Mouse (Mus musculus): ENCODE results near the gene Ppp4r3b. TPM values are rescaled to one million over a fixed set of nuclear protein-coding genes. Genes with fewer than 3 reads are reported as not detected.

Ppp4r3b gene
- polyA plus RNA-seq, 1 experiment from 2014 or later: 83.4 TPM

- Histone ChIP-seq H3K36me3 (peaks cover 17% of the 10 kb centered on the region; the same call in 1 of the 2 replicates), H3K9me3 (no peaks in the 10 kb centered on the region), H3K4me3 (no peak overlapping the region), H3K4me1 (no peaks in the 10 kb centered on the region), H3K27ac (no peak overlapping the region), H3K4me2 (no peak overlapping the region), H3K9ac (no peak overlapping the region), H3K27me3 (no peaks in the 10 kb centered on the region)
- no peak for ATAC-seq (ENCODE audit: borderline replicate concordance, extremely low read depth, low FRiP score, low TSS enrichment)
- 94% methylated on average over 1 of the region's 1 CpGs for WGBS
These were observed 66.7 kb downstream of the Ppp4r3b start for GRCm38 (mm10) chr11:29239353-29239752.

- no peak for ATAC-seq (ENCODE audit: borderline replicate concordance, extremely low read depth, low FRiP score, low TSS enrichment)
These were observed 69.3 kb downstream of the Ppp4r3b start for GRCm38 (mm10) chr11:29241961-29242360.

GRCm38 (mm10) chr11:29245988-29246387 lies 73.3 kb downstream of the Ppp4r3b start:
- Histone ChIP-seq H3K4me1 (peaks cover 12% of the 10 kb centered on the region), H3K4me2 (peak overlapping the region; percentile 79), H3K36me3 (peaks cover 19% of the 10 kb centered on the region; the same call in 1 of the 2 replicates), H3K9me3 (no peaks in the 10 kb centered on the region), H3K4me3 (peak overlapping the region; percentile 77), H3K27ac (no peak overlapping the region), H3K27me3 (no peaks in the 10 kb centered on the region), H3K9ac (peak overlapping the region; percentile 56)
- WGBS: 40% methylated on average over 4 of the region's 4 CpGs
- no peak for ATAC-seq (ENCODE audit: borderline replicate concordance, extremely low read depth, low FRiP score, low TSS enrichment)

More at GRCm38 (mm10) chr11:29241961-29242360, 69.3 kb downstream of the Ppp4r3b start:
- no peaks in the 10 kb centered on the region for H3K9me3 ChIP-seq
- no peaks in the 10 kb centered on the region for H3K27me3 ChIP-seq
- H3K9ac ChIP-seq: no peak overlapping the region
- 81% methylated on average over 4 of the region's 4 CpGs for WGBS
- no peak overlapping the region for H3K27ac ChIP-seq
- H3K4me3 ChIP-seq: no peak overlapping the region
- H3K4me1 ChIP-seq: peaks cover 12% of the 10 kb centered on the region
- no peak overlapping the region for H3K4me2 ChIP-seq
- H3K36me3 ChIP-seq: peaks cover 19% of the 10 kb centered on the region; the same call in 1 of the 2 replicates

GRCm38 (mm10) chr11:29246883-29247650 lies 74.4 kb downstream of the Ppp4r3b start, which contains the start of gene Cfap36:
Gene Cfap36 (minus strand): TSS chr11:29247409.
- H3K4me3 ChIP-seq: peak within 1 kb of the TSS; percentile 77
- H3K36me3 ChIP-seq: peaks cover 13% of the 10 kb centered on the region; the same call in 1 of the 2 replicates
- WGBS: under 1% methylated on average over 53 of the region's 53 CpGs

DNA sequence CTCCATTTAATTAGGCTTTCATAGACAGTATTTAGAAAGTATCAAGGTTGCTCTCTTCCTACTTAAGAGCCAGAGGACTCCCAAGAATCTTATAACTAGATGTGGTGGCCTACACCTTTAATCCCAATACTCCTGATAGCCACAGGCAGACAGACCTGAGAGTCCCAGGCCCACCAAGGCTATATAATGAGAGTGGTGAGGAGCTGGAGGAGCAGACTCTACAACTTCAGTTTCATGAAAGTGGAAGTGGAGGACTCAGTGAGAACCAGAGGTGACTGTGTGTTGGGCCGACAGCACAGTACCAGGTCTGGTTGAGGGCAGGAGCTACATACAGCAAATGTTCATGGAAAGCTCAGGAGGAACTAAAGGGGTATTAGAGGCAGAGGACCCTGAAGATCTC lies 75.0 kb downstream of the Ppp4r3b start:
- peak overlapping the region; percentile 77 for H3K4me3 ChIP-seq
- 0 out of 2 replicates have a peak, but pooled peaks cover 6% of the 10 kb centered on the region for H3K36me3 ChIP-seq
- H3K9me3 ChIP-seq: no peaks in the 10 kb centered on the region
- H3K9ac ChIP-seq: no peak overlapping the region
- 91% methylated on average over 1 of the region's 1 CpGs for WGBS
- no peak overlapping the region for H3K27ac ChIP-seq
- peak; percentile 2; the same call in 1 of the 2 replicates for ATAC-seq (ENCODE audit: borderline replicate concordance, extremely low read depth, low FRiP score, low TSS enrichment)
- peaks cover 12% of the 10 kb centered on the region for H3K4me1 ChIP-seq
- peak overlapping the region; percentile 79 for H3K4me2 ChIP-seq
- H3K27me3 ChIP-seq: no peaks in the 10 kb centered on the region

More at GRCm38 (mm10) chr11:29246883-29247650, 74.4 kb downstream of the Ppp4r3b start, which contains the start of gene Cfap36:
- Histone ChIP-seq H3K4me1 (peaks cover 12% of the 10 kb centered on the region), H3K27ac (peak within 1 kb of the TSS; percentile 55), H3K4me2 (peak within 1 kb of the TSS; percentile 79), H3K9ac (peak within 1 kb of the TSS; percentile 56), H3K9me3 (no peaks in the 10 kb centered on the region), H3K27me3 (no peaks in the 10 kb centered on the region)
- ATAC-seq (ENCODE audit: borderline replicate concordance, extremely low read depth, low FRiP score, low TSS enrichment): peak; percentile 100

- ATAC-seq (ENCODE audit: borderline replicate concordance, extremely low read depth, low FRiP score, low TSS enrichment): no peak
- 91% methylated on average over 5 of the region's 5 CpGs for WGBS
- 0 out of 2 replicates have a peak, but pooled peaks cover 3% of the 10 kb centered on the region for H3K36me3 ChIP-seq
- no peaks in the 10 kb centered on the region for H3K9me3 ChIP-seq
- H3K4me3 ChIP-seq: no peak overlapping the region
- no peak overlapping the region for H3K9ac ChIP-seq
- no peak overlapping the region for H3K27ac ChIP-seq
- no peak overlapping the region for H3K4me2 ChIP-seq
- no peaks in the 10 kb centered on the region for H3K27me3 ChIP-seq
- peaks cover 12% of the 10 kb centered on the region for H3K4me1 ChIP-seq
These were observed 75.7 kb downstream of the Ppp4r3b start for GRCm38 (mm10) chr11:29248386-29248785.

- Histone ChIP-seq H3K9me3 (no peaks in the 10 kb centered on the region), H3K27me3 (no peaks in the 10 kb centered on the region), H3K4me1 (no peaks in the 10 kb centered on the region), H3K4me3 (no peak overlapping the region), H3K27ac (no peak overlapping the region), H3K4me2 (no peak overlapping the region), H3K9ac (no peak overlapping the region), H3K36me3 (no peaks in the 10 kb centered on the region)
- no peak for ATAC-seq (ENCODE audit: borderline replicate concordance, extremely low read depth, low FRiP score, low TSS enrichment)
- 71% methylated on average over 1 of the region's 1 CpGs for WGBS
These were observed 82.0 kb downstream of the Ppp4r3b start for GRCm38 (mm10) chr11:29254643-29255042.

DNA sequence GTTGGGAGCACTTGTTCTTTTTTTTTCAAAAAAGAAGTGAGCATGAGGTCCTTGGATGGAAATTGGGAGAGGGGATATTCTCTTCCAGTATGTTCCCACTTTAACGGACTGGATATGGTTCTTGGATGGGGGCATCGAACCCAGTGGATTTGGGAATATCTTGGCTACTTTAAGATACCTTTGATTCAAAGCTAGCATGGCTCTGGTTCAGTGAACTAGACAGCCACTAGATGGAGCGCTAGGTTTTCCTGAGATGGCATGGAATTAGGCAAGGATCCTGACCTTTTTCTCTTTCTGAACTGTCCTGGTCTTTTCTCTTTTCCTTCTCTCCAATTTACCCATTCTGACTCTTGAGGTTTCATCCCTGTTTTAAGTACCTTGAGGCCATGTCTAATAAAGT lies 95.1 kb downstream of the Ppp4r3b start:
- 13% methylated on average over 3 of the region's 3 CpGs for WGBS
- no peaks in the 10 kb centered on the region for H3K9me3 ChIP-seq
- ATAC-seq (ENCODE audit: borderline replicate concordance, extremely low read depth, low FRiP score, low TSS enrichment): no peak
- no peak overlapping the region for H3K27ac ChIP-seq
- H3K9ac ChIP-seq: no peak overlapping the region
- H3K36me3 ChIP-seq: no peaks in the 10 kb centered on the region
- no peak overlapping the region for H3K4me2 ChIP-seq
- H3K4me3 ChIP-seq: no peak overlapping the region
- H3K27me3 ChIP-seq: no peaks in the 10 kb centered on the region
- no peaks in the 10 kb centered on the region for H3K4me1 ChIP-seq

Other genes with a start within 250 kb of the Ppp4r3b start
- gene Pnpt1, start 42.1 kb upstream of the Ppp4r3b start, polyA plus RNA-seq (2015; fragmentation: Nextera tagmentation; extraction: Ambion mirVana): 35.8 and 41.1 TPM in 2 replicates
- gene Cfap36, start 74.5 kb downstream of the Ppp4r3b start, polyA plus RNA-seq (2015; fragmentation: Nextera tagmentation; extraction: Ambion mirVana): 60.1 and 66.2 TPM in 2 replicates
- 33.7 and 33.8 TPM in 2 replicates for gene Ccdc88a, start 200.8 kb downstream of the Ppp4r3b start, polyA plus RNA-seq (2015; fragmentation: Nextera tagmentation; extraction: Ambion mirVana)

Data from lung, embryonic 15.5 days (tissue).